13 mouse cellular contexts compared by ENCODE assay signal in genomic region chr2:167038297-167038696, GRCm38 (mm10).
"Had no signal": no experiment of that assay in that cellular context is flagged by ENCODE, and none has a peak within 500 bp of the region (broad histone marks: within the 10 kb centered on the region; RNA-seq: fewer than 3 reads in every experiment).

No protein-coding gene starts in this region.

- H3K9me3 ChIP-seq: limb, embryonic 15.5 days; midbrain, embryonic 13.5 days; neural tube, embryonic 15.5 days had no signal

- ATAC-seq: lung, postnatal 0 days; midbrain, embryonic 13.5 days had no signal

- H3K4me3 ChIP-seq: layer of hippocampus, adult 2 months; limb, embryonic 15.5 days; midbrain, embryonic 13.5 days; neural tube, embryonic 15.5 days had no signal

- H3K4me1 ChIP-seq: limb, embryonic 15.5 days; midbrain, embryonic 13.5 days; neural tube, embryonic 15.5 days had no signal

- H3K27me3 ChIP-seq: limb, embryonic 15.5 days; midbrain, embryonic 13.5 days; neural tube, embryonic 15.5 days had no signal

- DNase-seq: kidney, adult 8-10 months; kidney, postnatal 10 days; kidney, postnatal 4 days; lung, adult 2 months; lung, postnatal 36 days; right cerebral cortex, adult 18-20 months; right cerebral cortex, postnatal 25 days; thymus, postnatal 36 days had no signal

- H3K4me2 ChIP-seq: limb, embryonic 15.5 days; midbrain, embryonic 13.5 days; neural tube, embryonic 15.5 days had no signal

- H3K27ac ChIP-seq: layer of hippocampus, adult 2 months; limb, embryonic 15.5 days; midbrain, embryonic 13.5 days; neural tube, embryonic 15.5 days had no signal

- H3K9ac ChIP-seq: limb, embryonic 15.5 days; midbrain, embryonic 13.5 days; neural tube, embryonic 15.5 days had no signal
